Mouse (Mus musculus): ENCODE data around the gene Rbfox3. TPM values are rescaled to one million over a fixed set of nuclear protein-coding genes. Genes with fewer than 3 reads are reported as not detected.
A peak's percentile ranks its signal among the peaks of the same experiment; 100 is the strongest.

Gene Rbfox3
- polyA plus RNA-seq, 1 experiment, result 0.19 TPM

- no peak overlapping the region for H3K4me3 ChIP-seq (ENCODE audit: low read depth, low read length)
- H3K4me1 ChIP-seq (ENCODE audit: control insufficient read depth, insufficient read depth, insufficient read length, low read length), result peaks cover 2% of the 10 kb centered on the region
- 94% methylated on average over 2 of the region's 2 CpGs for WGBS
- no peaks in the 10 kb centered on the region for H3K36me3 ChIP-seq (ENCODE audit: control insufficient read depth, insufficient read depth, low read length)
- H3K27ac ChIP-seq (ENCODE audit: insufficient read depth, low read depth, low read length), result no peak overlapping the region
- TF ChIP-seq POLR2A (IDR thresholded peaks at IDR 0.05; ENCODE audit: low read depth, low read length) (no peak), CTCF (IDR thresholded peaks at IDR 0.05; ENCODE audit: extremely low read depth, insufficient read length, insufficient replicate concordance, low read depth, low read length) (no peak)
- H3K27me3 ChIP-seq (ENCODE audit: control insufficient read depth, insufficient read depth, low read length), result no peaks in the 10 kb centered on the region
Measured at GRCm38 (mm10) chr11:118493458-118493857, 417.9 kb downstream of the Rbfox3 start.

- TF ChIP-seq POLR2A (IDR thresholded peaks at IDR 0.05; ENCODE audit: low read depth, low read length) (no peak), CTCF (IDR thresholded peaks at IDR 0.05; ENCODE audit: extremely low read depth, insufficient read length, insufficient replicate concordance, low read depth, low read length) (no peak)
- no peaks in the 10 kb centered on the region for H3K27me3 ChIP-seq (ENCODE audit: control insufficient read depth, insufficient read depth, low read length)
- WGBS, result 81% methylated on average over 7 of the region's 7 CpGs
- H3K27ac ChIP-seq (ENCODE audit: insufficient read depth, low read depth, low read length), result no peak overlapping the region
- peaks cover 19% of the 10 kb centered on the region for H3K36me3 ChIP-seq (ENCODE audit: control insufficient read depth, insufficient read depth, low read length)
- H3K4me3 ChIP-seq (ENCODE audit: low read depth, low read length), result no peak overlapping the region
- H3K4me1 ChIP-seq (ENCODE audit: control insufficient read depth, insufficient read depth, insufficient read length, low read length), result peaks cover under 1% of the 10 kb centered on the region
Measured at GRCm38 (mm10) chr11:118491230-118491629, 420.2 kb downstream of the Rbfox3 start.

GRCm38 (mm10) chr11:118490566-118491218, 420.7 kb downstream of the Rbfox3 start:
- Histone ChIP-seq H3K4me3 (ENCODE audit: low read depth, low read length) (no peak overlapping the region), H3K36me3 (ENCODE audit: control insufficient read depth, insufficient read depth, low read length) (peaks cover 23% of the 10 kb centered on the region), H3K27ac (ENCODE audit: insufficient read depth, low read depth, low read length) (no peak overlapping the region), H3K4me1 (ENCODE audit: control insufficient read depth, insufficient read depth, insufficient read length, low read length) (no peaks in the 10 kb centered on the region), H3K27me3 (ENCODE audit: control insufficient read depth, insufficient read depth, low read length) (no peaks in the 10 kb centered on the region)
- TF ChIP-seq CTCF (IDR thresholded peaks at IDR 0.05; ENCODE audit: extremely low read depth, insufficient read length, insufficient replicate concordance, low read depth, low read length) (peak; percentile 85), POLR2A (IDR thresholded peaks at IDR 0.05; ENCODE audit: low read depth, low read length) (no peak)
- 25% methylated on average over 22 of the region's 22 CpGs for WGBS

- Histone ChIP-seq H3K27me3 (ENCODE audit: control insufficient read depth, insufficient read depth, low read length) (no peaks in the 10 kb centered on the region), H3K4me1 (ENCODE audit: control insufficient read depth, insufficient read depth, insufficient read length, low read length) (no peaks in the 10 kb centered on the region), H3K36me3 (ENCODE audit: control insufficient read depth, insufficient read depth, low read length) (peaks cover 40% of the 10 kb centered on the region), H3K4me3 (ENCODE audit: low read depth, low read length) (no peak overlapping the region), H3K27ac (ENCODE audit: insufficient read depth, low read depth, low read length) (no peak overlapping the region)
- no peak for TF ChIP-seq CTCF (IDR thresholded peaks at IDR 0.05; ENCODE audit: extremely low read depth, insufficient read length, insufficient replicate concordance, low read depth, low read length)
- TF ChIP-seq POLR2A (IDR thresholded peaks at IDR 0.05; ENCODE audit: low read depth, low read length), result no peak
- WGBS, result 90% methylated on average over 12 of the region's 12 CpGs
Measured at GRCm38 (mm10) chr11:118488907-118489270, 422.5 kb downstream of the Rbfox3 start.

- H3K4me1 ChIP-seq (ENCODE audit: control insufficient read depth, insufficient read depth, insufficient read length, low read length), result no peaks in the 10 kb centered on the region
- peaks cover 45% of the 10 kb centered on the region for H3K36me3 ChIP-seq (ENCODE audit: control insufficient read depth, insufficient read depth, low read length)
- H3K27ac ChIP-seq (ENCODE audit: insufficient read depth, low read depth, low read length), result no peak overlapping the region
- WGBS, result 77% methylated on average over 8 of the region's 8 CpGs
- H3K27me3 ChIP-seq (ENCODE audit: control insufficient read depth, insufficient read depth, low read length), result no peaks in the 10 kb centered on the region
- TF ChIP-seq CTCF (IDR thresholded peaks at IDR 0.05; ENCODE audit: extremely low read depth, insufficient read length, insufficient replicate concordance, low read depth, low read length) (no peak), POLR2A (IDR thresholded peaks at IDR 0.05; ENCODE audit: low read depth, low read length) (no peak)
- H3K4me3 ChIP-seq (ENCODE audit: low read depth, low read length), result no peak overlapping the region
Measured at GRCm38 (mm10) chr11:118488191-118488906, 423.0 kb downstream of the Rbfox3 start.

- 74% methylated on average over 29 of the region's 29 CpGs for WGBS
- TF ChIP-seq CTCF (IDR thresholded peaks at IDR 0.05; ENCODE audit: extremely low read depth, insufficient read length, insufficient replicate concordance, low read depth, low read length), result no peak
- TF ChIP-seq POLR2A (IDR thresholded peaks at IDR 0.05; ENCODE audit: low read depth, low read length), result no peak
- Histone ChIP-seq H3K4me3 (ENCODE audit: low read depth, low read length) (no peak overlapping the region), H3K4me1 (ENCODE audit: control insufficient read depth, insufficient read depth, insufficient read length, low read length) (no peaks in the 10 kb centered on the region), H3K36me3 (ENCODE audit: control insufficient read depth, insufficient read depth, low read length) (peaks cover 55% of the 10 kb centered on the region), H3K27me3 (ENCODE audit: control insufficient read depth, insufficient read depth, low read length) (no peaks in the 10 kb centered on the region), H3K27ac (ENCODE audit: insufficient read depth, low read depth, low read length) (no peak overlapping the region)
Measured at GRCm38 (mm10) chr11:118486881-118487772, 424.3 kb downstream of the Rbfox3 start.

Data from small intestine, adult 2 months (tissue).